Mouse (Mus musculus): ENCODE data around the gene Foxo6.
A peak's percentile ranks its signal among the peaks of the same experiment; 100 is the strongest.

Foxo6 gene

DNA sequence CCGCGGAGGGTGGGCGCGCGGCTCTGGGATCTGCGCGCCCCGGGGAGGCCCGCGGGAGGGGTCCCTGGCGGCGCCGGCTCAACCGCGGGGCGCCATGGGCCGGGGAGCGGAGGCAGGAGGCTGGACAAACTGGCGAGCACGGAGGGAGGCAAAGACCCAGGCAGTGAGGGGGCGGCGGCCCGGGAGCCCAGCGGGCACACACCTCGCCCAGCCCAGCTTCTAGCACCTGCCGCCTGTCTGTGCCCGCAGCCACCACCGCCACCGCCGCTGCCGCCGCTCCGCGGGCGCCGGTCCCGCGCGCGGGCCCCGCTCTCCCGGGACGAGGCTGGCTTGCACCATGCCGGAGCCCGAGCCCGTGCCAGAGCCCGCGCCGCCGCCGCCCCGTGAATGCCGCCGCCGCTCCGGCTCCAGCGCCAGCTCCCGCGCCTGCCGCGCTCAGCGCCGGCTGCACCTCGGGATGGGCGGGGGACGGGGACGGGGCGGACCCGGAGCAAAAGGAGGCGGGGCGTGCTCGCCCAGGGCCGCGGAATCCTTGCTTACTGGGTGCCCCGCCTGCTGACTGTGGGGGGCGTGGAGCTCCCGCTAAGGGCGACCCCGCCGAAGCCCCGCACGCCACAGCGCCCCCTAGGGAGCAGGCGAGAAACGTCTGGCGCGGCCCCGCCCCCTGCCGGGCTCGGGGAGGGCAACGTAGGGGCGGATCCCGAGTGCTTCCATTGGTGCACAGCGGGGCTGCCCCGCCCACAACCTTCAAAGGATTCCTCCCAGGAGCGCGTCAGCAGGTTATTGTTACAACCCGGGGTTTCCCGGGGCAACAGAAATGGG is at the start of gene Foxo6:
Gene Foxo6 (minus strand): TSS at position 60 of the 822 bp plus-strand sequence.
- peak; percentile 95 for DNase-seq

DNA sequence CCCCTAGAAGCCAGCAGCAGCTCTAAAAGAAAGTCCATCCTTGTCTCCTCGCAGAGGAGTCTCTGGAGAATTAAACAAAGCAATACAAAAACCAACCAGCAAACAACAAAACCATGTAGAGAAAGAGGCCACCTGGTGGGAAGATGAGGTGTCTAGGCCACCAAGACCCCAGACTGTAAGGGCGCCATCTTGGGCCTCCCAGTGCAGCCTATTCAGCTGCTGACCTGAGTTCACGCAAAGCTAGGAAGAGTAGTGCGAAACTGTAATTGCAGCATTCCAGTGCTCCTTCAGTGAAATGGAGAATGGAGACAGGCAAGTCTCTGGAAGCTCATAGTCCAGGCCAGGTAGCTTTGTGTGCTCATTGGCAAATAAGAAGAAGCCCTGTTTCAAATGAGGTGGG is 47.2 kb upstream of the Foxo6 start:
- no peak for DNase-seq

DNA sequence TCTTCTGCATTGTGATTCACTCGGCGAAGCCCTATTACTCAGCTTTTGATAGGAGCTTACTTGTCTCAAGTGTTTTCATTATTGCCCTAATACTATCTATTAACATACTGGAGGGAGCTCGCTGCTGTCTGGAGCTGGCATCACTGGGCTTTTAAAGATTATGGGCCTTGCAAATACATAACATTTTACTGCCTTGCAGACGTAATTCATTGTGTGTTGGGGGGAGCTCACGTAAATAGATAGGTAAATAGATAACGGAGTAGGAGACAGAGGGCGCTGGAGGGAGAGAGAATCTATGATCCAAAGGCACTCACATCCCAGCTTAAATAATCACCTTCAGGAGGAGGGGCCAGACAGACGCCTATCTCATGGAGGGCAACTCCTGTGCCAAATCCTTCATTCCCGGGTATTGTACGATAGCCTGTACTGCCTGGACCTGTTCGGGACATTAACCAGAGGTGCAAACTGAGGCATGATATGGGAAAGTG is 45.8 kb upstream of the Foxo6 start:
- no peak for DNase-seq

DNA sequence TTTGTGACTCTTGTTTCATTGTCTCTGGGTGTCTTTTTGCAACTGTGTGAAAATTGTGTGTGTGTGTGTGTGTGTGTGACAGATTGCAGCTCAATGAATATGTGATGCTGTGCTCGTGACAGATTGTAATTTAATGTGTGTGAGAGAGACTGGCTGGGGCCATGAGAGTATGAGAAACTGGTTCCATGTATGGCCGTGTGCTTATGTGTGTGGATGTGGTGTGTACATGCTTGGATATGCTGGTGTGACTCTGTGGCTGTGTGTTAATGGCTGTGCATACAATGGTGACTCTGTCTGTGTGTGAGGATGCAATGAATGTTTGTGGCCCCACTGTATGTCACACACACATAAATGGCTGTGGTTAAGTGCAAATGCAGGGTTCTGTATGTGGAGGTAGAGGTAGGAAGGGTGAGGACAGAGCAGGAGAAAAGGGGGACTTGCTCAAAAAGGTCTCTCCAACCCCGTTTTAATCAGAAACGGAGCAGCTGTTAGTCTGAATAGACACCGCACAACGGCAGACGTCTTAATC is 45.3 kb upstream of the Foxo6 start:
- DNase-seq, result no peak

DNA sequence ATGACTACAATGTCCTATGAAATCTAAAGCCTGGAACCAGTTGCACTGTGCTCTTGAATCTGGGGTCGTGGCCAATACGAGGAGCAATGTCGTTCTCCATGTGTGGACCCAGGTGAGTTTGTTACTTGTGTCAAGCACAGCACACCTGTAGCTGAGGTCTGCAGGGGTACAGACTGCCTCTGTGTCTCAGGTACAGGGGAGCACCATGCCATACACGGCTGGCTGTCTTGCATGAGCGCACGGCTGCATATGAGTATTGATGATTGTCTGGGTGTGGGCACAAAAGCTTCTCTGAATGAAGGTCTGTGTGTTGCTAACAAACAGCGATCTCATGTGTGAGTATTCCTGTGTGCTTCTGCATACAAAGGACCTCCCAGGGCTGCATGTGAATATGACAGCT is 44.8 kb upstream of the Foxo6 start:
- DNase-seq, result no peak

DNA sequence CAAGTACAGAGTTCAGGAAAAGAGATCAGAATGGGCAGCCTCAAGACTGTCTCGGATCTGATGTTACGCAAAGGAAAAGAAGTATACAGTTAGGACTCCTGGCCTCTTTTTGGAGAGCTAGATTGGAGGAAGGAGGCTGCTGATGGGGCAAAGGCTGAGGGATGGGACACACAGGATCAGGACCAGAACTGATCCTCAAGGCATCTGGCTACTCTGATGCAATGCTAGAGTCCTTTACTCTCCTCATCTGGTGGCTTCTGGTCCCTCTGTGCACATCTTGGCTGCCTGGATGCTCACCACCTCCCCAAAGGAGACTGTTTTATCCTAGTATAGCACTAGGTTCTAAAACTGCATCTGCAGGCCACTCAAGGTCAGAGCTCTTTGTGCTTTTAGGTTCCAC is 44.4 kb upstream of the Foxo6 start:
- no peak for DNase-seq

DNA sequence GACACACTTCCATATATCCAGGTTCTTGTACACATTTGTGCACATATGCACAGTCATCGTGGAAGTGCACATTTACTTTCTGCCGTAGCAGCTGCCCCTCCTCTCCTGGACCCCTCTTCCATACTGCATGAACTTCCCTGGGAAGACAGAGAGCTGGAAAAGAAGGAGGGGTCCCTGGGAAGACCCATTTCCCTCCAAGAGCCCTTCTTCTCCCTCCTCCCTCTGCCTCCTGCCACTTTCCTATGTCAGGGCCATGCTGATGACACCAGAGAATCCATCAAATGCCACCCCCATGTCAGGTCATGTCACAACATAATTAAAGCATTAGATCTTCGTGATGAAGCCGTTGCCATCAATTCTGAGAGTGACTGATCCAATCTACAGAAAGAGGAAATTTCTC is 38.6 kb upstream of the Foxo6 start:
- no peak for DNase-seq

DNA sequence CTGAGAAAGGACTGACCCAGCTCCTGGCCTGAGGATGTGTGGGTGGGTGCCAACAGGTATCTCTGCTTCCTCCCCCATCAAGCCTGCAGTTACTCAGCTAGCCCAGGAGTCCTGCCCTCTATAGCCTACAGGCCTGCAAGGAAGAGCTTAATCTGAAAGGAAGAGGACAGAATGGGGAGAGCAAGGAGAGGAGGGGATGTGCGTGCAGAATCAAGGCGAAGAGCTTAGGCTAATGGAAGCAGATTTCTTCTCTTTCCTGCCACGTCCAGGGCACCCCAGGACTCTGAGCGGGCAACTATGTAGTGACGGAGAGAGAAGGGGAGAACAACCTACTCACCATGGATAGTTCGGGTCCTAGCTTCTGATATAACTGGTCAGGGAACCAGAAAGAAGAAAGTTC is 37.9 kb upstream of the Foxo6 start:
- DNase-seq, result no peak

DNA sequence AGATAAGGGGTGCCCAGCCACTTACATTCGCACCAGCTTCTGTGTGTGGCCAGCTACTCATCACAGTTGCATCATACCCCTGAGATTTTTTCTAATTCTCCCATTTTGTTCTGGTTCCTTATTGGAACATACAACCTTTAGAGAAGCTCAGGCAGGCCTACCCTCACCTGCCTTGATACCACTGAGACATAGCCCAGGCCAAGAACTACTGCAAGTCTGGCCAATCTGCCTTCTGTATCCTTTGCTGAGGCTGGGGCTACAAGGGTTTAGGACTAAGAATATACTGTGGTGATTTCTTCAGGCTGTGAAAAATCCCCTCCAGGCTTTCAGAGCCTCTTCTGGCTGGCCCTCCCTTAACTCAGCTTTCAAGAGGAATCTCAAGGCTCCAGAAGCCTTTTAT is 36.7 kb upstream of the Foxo6 start:
- no peak for DNase-seq

DNA sequence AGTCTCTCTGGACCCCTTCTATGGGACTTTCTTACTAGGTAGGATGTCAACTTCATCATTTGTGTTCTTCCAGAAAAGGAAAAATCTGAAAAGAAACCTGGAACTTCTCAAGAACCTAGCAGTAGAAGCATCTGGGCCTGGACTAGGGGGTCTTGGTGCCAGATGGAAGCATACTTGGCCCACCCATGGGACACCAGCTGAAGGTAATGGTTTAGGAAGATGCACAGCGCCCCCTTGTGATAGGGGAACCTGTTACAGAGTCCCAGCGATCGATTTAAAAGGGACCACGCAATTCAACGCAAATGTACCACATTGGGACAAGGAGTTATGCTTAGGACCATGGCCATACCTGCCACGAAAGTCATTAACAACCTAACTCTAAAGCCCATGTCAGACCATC is 36.0 kb upstream of the Foxo6 start:
- DNase-seq, result peak; percentile 44

DNA sequence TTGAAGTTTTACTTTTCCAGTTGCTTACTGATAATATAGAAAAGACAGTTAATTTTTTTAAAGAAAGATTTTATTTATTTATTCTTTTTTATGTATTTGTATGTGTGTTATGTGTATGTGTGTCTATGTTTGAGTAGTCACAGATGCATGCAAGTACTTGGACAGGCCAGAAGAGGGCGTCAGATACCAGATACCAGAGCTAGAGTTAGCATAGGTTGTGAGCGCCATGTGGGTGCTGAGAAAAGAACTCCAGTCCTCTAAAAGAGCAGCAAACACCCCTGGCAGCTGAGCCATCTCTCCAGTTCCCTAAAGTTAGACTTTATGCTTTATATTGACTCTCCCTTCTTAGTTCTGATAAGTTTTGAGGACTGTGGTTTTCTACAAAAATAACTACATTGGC is 30.4 kb upstream of the Foxo6 start:
- DNase-seq, result no peak

DNA sequence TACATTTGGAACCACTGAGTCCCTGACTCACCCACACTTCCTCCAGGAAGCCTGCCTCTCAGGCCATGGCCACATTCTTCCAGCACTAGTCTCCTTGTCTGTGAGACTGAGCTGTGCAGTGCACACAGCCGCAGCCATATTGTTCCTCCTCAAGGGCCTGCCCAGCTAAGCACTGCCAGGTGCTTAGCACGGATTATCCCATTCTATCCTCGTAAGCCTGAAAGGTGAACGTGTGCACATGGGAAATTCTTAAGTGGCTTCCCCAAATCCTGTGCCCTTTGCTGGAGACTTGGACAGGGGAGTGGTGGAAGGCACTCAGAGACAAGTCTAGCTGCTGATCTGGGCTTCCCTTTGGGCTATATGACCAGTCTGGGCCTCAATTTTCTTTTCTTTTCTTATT is 29.6 kb upstream of the Foxo6 start:
- no peak for DNase-seq

DNA sequence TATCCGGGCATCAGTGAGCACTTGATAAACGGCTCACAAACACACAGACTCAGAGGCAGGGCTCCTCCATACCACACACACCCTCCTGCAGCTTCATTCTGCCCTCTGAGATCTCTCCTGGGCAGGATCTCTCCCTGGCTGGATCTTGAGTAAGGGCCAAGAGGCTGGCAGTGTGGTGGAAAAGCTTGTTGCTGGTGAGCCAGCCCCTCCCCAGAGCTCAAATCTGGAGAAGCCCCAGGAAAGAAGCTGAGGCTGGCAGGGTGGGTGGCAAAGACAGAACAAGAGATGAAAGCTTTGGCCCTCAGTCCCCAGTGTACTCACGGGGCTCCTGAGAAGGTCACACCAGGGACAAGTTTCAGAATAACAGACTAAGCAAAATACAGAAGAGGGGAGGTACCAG is 27.4 kb upstream of the Foxo6 start:
- DNase-seq, result no peak

DNA sequence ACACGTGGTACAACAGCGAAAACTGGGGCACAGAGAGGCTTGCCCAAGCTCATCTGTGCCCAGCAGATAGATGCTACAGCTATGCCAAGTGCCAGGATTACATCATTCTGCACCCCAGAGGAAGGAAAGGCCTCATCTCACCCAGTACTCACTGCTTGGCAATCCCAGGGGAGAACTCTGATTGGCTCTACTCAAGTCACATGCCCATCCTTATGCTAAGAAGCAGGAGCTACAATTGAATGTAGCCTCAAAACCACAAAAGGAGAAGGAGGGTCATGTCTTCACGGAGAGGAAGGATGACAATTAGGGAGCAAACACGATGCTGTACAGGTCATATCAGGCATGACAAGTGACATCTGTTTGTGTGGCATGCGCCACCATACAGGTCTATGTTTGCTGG is 26.2 kb upstream of the Foxo6 start:
- no peak for DNase-seq

DNA sequence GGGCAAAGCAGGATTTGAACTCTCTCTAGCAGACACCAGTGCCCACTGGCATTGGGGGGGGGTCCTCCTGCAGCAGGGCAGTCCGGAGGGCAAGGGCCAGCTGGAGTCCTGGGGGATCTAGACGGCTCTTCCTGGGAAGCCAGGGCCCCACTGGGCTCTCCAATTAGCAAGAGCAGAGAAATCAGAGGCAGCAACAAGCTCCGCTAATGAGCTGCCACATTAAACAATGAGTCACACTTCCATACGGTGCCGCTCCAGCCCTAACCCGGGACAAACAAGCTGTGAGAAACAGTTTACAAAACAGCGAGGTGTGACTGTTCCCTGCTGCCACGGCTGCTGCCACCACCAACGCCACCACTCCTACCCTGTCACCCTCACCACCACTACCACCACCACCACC is 17.4 kb upstream of the Foxo6 start:
- DNase-seq, result no peak

DNA sequence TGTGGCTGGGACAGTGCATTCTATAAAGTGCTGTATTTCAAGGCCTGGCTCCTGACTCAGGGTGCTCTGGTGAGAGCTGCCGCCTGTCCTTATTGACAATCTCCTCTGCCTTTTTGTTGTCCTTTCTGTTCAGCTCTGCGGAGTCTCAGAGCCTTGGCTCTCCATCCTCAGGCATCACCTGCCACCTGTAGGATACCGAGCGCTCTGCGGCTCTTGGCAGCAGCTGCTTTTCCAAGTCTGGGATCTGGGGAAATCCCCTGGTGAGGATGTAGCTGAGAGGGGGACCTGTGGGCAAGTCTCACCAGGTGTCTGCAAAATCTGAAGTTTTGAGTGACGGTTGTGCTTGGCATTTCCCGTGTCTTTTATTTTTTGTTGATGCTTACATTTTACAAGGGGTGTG is 12.1 kb upstream of the Foxo6 start:
- no peak for DNase-seq

DNA sequence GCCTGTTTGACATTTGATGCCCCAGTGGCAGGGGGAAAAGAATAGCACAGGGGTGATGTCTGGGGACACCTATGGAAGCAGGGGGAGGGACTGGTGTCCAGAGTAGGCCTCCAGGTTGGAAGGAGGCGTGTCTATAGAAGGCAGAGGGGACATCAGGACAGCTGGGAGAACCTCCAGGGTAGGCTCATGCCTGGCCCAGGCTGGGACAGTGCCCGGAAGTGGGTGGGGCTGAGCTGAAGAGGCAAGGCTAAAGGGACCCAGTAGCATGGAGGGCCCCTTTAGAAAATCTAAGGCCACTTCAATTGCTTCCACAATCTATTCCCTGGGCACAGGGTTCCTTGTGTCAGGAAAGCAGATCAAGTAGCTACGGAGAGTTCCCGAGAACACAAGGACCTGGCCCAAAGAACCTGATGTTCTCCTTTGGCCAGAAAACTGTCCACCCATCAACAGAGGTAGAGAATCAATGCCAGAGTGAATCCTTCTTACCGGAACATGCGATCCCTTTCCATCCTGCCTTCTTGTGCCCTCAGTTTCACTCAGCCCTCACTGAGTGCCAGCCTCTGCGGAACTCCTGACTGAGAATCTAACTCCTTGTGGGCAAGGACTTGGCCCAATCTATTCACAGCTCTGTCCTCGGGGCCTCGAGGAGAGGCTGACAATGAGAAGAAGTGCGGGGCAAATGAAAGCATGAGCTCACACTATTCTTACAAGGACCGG is 4.1 kb upstream of the Foxo6 start:
- no peak for DNase-seq

DNA sequence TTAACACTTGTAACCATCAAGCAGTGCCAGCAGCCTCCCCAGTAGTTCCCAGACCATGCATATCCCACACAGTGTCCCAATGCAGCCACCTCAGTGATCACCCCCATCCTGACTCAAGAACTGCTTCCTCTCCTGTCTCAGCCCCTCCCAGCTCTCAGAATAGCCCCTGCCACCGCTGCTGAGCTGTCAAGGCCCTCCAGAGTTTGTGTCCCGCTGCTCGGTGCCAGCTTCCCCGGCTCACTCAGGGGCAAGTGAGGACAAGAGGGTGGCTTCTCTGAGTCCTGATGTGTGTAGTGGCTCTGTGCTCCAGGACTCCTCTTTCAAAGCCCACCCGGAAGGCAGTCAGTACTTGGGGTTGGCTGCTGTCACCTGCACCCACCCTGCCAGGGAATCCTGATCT is 3.3 kb upstream of the Foxo6 start:
- DNase-seq, result no peak

DNA sequence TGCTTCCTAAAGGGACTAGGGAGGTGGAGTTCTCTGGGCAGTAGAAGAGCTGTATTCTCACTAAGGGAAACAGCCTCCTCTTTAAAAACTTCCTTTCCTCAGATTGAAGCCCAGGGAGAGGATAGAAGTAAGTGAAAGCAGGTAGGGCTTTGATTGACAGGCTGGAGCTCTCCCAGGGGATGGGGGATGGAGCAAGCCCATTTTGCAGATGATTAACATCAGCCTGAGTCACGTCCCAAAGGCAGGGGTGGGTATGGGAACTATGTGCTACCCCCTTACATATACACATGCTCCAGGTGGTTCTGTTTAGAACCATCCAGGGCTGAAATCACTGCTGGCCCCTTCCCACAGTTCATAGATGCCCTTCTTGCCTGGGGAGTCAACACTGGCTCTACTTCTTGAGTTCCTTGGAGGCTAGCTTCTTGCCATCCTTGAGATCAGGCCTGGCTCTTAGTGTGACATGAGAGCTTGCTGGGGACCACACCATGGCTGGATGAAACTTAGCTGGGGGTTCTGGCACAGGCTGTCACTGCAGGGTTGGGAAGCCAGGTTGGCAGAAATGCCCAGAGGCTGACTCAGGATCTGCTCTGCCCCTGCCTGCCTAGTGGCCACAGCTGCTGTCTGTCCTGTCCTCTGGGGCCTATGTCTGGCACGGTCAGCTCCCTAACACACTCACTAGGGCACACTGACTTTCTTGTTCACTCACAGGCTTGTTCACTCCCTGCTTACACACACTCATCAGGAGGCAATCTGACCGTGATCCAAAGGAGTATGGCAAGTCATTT is 2.2 kb upstream of the Foxo6 start:
- no peak for DNase-seq

DNA sequence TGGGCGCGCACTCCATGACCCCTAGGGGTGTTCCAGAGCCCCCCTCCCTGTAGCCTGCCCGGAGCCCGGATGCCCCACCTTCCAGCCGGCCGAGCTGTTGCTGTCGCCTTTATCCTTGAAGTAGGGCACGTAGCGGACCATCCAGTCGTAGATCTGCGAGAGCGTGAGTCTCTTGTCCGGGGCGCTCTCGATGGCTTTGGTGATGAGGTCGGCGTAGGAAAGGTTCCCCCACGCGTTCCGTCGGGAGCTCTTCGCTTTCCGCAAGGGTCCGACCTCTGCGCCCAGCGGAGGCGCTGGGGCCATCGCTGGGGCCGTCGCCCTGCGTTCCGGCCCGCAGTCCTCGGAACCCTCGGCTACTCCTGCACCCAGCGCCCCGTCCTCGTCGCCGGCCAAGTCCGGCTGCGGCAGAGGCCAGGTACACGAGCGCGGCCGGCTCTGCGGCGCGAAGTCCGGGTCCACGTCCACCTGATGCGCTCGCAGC is 348 bp downstream of the Foxo6 start:
- peak; percentile 34 for DNase-seq

DNA sequence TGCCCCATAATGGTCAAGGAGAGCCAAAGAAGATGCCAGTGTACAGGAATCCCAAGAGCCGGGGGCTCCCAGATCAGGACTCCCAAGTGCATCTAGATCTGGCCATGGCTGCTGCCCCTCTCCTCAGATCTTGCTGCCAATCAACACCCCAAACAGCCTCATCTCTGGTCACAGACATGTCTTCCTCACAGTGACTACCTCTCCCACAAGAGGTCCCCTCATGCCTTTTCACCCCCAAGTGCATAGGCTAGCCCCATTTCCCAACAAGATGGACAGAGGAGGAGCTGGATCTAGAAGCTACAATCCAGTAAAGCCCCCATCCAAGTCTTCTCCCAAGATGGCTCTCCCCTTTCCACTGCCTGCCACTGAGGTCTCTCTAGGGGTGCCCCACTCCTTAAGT is 1.4 kb downstream of the Foxo6 start:
- DNase-seq, result no peak

DNA sequence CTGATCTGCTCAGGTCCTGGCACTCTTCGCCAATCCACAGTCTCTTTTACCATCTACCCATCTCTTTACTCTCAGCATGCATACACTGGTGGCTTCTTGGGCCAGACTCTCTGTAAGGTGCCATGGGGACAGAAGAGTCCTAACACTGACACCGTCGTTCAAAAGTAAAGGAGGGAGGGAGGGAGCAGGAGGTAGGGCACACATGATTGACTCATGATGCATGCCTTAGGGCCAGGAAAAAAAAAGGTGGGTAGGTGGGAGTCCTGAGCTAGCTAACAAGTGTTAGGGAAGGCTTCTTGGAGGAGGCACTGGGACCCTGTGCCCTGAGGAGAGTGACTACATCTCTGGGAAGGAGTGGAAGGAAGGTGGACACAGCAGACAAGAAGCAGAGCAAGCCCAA is 1.9 kb downstream of the Foxo6 start:
- DNase-seq, result no peak

DNA sequence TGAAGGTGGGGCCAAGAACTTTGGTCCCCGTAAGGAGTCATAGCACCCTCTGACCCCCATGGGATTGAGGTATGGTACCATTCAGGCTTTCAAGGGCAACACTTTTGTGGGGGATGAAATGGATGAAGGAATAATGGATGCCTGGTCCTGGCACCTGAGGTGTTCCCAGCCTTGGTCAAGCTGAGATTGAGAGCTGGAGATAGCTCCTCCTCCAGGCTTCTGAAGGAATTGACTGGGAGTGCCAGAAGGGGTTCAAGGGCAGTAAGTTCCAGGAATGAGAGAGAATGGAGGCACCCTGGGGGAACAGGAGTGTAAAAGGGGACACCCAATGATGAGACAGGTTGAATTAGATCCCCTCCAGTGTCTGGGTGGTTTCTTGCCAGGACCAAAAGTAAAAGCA is 3.0 kb downstream of the Foxo6 start:
- no peak for DNase-seq

Data from thymus, postnatal 14 days (tissue).